Mouse (Mus musculus): ENCODE results near the gene Lysmd4. TPM values are rescaled to one million over a fixed set of nuclear protein-coding genes. Genes with fewer than 3 reads are reported as not detected.

The Lysmd4 gene
- polyA plus RNA-seq, 1 experiment from 2014 or later, result 12.2 TPM

DNA sequence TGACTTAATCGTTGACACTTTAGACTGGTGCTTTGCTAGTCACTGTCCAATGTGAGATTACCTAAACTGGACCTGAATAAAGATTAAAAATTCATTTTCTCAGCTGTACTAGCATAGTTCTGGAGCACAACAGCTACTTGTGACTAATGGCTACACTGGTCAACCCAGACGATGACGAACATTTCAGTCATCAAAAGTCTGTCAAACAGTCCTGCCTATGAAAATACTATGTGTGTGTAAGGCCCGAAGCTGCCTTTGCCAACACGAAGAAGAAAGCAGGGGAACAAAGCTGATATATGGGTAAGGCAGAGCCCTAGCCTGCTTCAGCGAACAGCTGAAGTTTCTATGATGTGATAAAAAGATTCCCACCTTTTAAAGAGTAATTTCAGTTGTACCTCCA lies 61.2 kb downstream of the Lysmd4 start:
- Histone ChIP-seq H3K4me3 (no peak overlapping the region), H3K27ac (replicated peaks) (no peak overlapping the region), H3K9ac (no peak overlapping the region), H3K36me3 (peaks cover 50% of the 10 kb centered on the region), H3K9me3 (no peaks in the 10 kb centered on the region), H3K27me3 (replicated peaks) (no peaks in the 10 kb centered on the region), H3K4me2 (no peak overlapping the region), H3K4me1 (peaks cover 25% of the 10 kb centered on the region)
- WGBS, result 90% methylated on average over 6 of the region's 6 CpGs
- no peak for ATAC-seq (ENCODE audit: extremely low read depth, insufficient number of reproducible peaks, low FRiP score, low TSS enrichment)

DNA sequence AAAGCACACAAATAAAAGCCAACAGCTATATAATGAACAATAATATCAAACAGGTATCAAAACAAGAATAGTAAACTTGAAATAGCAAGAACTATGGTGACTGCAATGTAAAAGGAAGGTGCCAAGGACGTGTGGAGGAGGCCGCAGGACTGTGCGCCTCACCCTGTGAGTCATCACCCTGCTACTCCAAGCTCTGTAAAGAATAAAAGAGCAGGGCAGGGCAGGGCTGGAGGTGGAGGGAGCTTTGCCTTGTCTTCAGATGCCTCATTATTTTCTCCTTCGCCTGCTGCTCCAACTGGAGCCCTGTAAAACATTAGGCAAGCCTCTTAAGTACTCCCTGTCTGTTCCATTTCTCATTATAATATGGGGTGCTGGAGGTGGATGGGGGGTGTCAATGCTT lies 65.1 kb downstream of the Lysmd4 start:
- no peak overlapping the region for H3K4me3 ChIP-seq
- H3K27ac ChIP-seq (replicated peaks), result 0 out of 2 replicates have a peak overlapping the region, but pooled peaks have one; percentile 28
- ATAC-seq (ENCODE audit: extremely low read depth, insufficient number of reproducible peaks, low FRiP score, low TSS enrichment), result no peak
- WGBS, result 70% methylated on average over 4 of the region's 4 CpGs
- H3K36me3 ChIP-seq, result peaks cover 42% of the 10 kb centered on the region
- H3K27me3 ChIP-seq (replicated peaks), result no peaks in the 10 kb centered on the region
- H3K4me1 ChIP-seq, result peaks cover 29% of the 10 kb centered on the region
- no peak overlapping the region for H3K4me2 ChIP-seq
- H3K9ac ChIP-seq, result no peak overlapping the region
- H3K9me3 ChIP-seq, result no peaks in the 10 kb centered on the region

DNA sequence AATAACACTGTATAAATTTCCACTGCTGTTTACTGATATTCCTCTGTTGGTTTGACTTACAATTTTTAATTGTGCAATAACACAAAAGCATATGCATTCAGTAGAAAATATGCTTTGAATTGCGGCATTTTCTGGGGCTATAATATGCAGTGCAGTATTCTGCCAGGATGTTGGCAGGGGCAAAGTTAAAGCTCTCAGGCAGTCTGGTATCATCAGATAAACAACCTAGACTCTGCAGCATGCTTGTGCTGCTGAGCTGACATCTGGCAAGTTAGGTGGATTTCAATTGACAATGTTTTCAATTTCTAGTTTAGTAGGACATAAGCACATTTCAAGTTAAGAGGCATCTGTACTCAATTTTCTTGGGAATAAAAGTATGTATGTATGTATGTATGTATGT lies 69.0 kb downstream of the Lysmd4 start:
- ATAC-seq (ENCODE audit: extremely low read depth, insufficient number of reproducible peaks, low FRiP score, low TSS enrichment), result no peak
- no peak overlapping the region for H3K27ac ChIP-seq (replicated peaks)
- no peak overlapping the region for H3K9ac ChIP-seq
- WGBS, result 84% methylated on average over 1 of the region's 1 CpGs
- no peaks in the 10 kb centered on the region for H3K27me3 ChIP-seq (replicated peaks)
- H3K4me3 ChIP-seq, result no peak overlapping the region
- peaks cover 21% of the 10 kb centered on the region for H3K4me1 ChIP-seq
- no peaks in the 10 kb centered on the region for H3K9me3 ChIP-seq
- no peak overlapping the region for H3K4me2 ChIP-seq
- H3K36me3 ChIP-seq, result peaks cover 35% of the 10 kb centered on the region

DNA sequence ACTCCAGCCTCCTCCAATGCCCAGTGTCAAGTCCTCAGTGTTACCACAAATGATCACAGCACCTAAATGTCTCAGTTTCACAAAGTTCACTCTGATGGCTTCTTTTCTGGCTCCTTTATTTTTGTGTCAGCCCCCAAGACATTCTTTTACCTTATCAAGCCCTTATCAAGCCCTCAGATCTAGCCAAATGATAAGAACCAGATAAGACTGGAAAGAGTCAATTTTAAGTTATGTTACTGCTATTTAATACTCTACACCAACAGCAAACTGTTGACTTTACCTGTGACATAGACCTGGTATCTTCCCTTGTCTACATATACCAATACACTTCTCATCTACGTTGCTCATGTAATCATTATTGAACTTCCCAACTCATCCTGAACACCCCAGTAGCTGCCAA lies 74.1 kb downstream of the Lysmd4 start:
- ATAC-seq (ENCODE audit: extremely low read depth, insufficient number of reproducible peaks, low FRiP score, low TSS enrichment), result no peak
- 88% methylated on average over 1 of the region's 1 CpGs for WGBS

DNA sequence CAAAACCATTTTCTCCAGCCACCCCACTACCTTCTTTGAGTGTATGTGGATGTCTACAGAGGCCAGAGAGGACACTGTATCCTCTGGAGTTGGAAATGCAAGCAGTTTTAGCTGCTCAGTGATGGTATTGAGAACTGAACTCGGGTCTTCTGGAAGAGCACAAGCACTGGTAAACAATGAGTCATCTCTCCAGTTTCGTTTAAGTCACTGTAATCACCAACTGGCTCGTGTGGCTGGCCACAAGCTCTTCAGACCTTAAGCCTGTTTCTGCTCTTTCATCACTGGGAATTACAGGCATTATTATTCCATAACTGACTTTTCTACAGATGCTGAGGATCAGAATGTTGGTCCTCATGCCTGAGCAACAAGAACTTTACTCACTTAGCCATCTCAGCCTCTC lies 82.6 kb downstream of the Lysmd4 start:
- Histone ChIP-seq H3K9ac (no peak overlapping the region), H3K36me3 (peaks cover 14% of the 10 kb centered on the region), H3K27me3 (replicated peaks) (no peaks in the 10 kb centered on the region), H3K9me3 (no peaks in the 10 kb centered on the region), H3K4me3 (no peak overlapping the region), H3K4me2 (no peak overlapping the region), H3K4me1 (no peaks in the 10 kb centered on the region), H3K27ac (replicated peaks) (no peak overlapping the region)
- no peak for ATAC-seq (ENCODE audit: extremely low read depth, insufficient number of reproducible peaks, low FRiP score, low TSS enrichment)
- 54% methylated on average over 3 of the region's 3 CpGs for WGBS

More for the DNA sequence above, 74.1 kb downstream of the Lysmd4 start:
- Histone ChIP-seq H3K4me1 (no peaks in the 10 kb centered on the region), H3K4me3 (no peak overlapping the region), H3K27me3 (replicated peaks) (no peaks in the 10 kb centered on the region), H3K27ac (replicated peaks) (no peak overlapping the region), H3K4me2 (no peak overlapping the region), H3K36me3 (peaks cover 10% of the 10 kb centered on the region), H3K9ac (no peak overlapping the region), H3K9me3 (no peaks in the 10 kb centered on the region)

DNA sequence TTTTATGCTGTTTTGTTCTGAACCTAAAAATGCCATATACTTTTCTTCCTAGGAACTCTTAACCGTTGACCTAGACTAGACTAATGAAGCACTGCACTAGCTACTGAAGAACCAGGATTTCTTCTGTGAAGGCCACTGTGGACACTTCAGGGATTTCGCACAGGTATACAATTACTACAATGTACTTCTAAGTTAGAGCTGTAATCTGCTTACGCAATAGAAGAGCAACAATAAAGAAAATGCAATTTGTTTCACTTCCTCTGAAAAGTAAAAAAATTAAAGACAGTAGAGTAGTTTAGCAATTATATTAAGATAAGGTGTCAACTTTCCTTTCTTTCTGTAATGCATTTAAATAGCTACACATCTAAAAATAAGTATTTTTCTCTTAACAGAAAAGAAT lies 84.7 kb downstream of the Lysmd4 start:
- 89% methylated on average over 3 of the region's 3 CpGs for WGBS
- Histone ChIP-seq H3K4me1 (no peaks in the 10 kb centered on the region; the same call in 1 of the 2 replicates), H3K4me2 (no peak overlapping the region), H3K4me3 (no peak overlapping the region), H3K9ac (no peak overlapping the region), H3K36me3 (peaks cover 27% of the 10 kb centered on the region), H3K27ac (replicated peaks) (no peak overlapping the region), H3K27me3 (replicated peaks) (no peaks in the 10 kb centered on the region), H3K9me3 (no peaks in the 10 kb centered on the region)
- no peak for ATAC-seq (ENCODE audit: extremely low read depth, insufficient number of reproducible peaks, low FRiP score, low TSS enrichment)

DNA sequence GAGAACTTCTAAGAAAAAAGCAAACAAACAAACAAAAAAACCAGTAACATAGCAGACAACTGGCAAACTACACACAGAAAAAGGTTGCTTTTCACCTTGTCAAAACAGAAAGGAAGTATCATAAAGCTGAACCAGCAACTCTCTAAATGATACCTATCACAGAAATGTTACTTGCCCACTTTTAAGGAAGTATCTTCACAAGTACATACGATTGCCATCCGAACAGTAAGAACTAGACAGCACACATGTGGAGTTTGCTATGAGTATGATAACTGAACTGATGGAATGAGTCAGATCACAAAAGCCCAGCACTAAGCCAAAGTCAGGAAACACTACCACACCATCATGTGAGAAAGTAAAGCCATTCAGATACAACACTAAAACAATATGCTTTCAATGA lies 85.8 kb downstream of the Lysmd4 start:
- H3K4me3 ChIP-seq, result no peak overlapping the region
- 82% methylated on average over 2 of the region's 2 CpGs for WGBS
- H3K4me2 ChIP-seq, result no peak overlapping the region
- no peaks in the 10 kb centered on the region for H3K27me3 ChIP-seq (replicated peaks)
- H3K9me3 ChIP-seq, result no peaks in the 10 kb centered on the region
- H3K27ac ChIP-seq (replicated peaks), result no peak overlapping the region
- H3K9ac ChIP-seq, result no peak overlapping the region
- no peak for ATAC-seq (ENCODE audit: extremely low read depth, insufficient number of reproducible peaks, low FRiP score, low TSS enrichment)
- no peaks in the 10 kb centered on the region; the same call in 1 of the 2 replicates for H3K4me1 ChIP-seq
- peaks cover 27% of the 10 kb centered on the region for H3K36me3 ChIP-seq

DNA sequence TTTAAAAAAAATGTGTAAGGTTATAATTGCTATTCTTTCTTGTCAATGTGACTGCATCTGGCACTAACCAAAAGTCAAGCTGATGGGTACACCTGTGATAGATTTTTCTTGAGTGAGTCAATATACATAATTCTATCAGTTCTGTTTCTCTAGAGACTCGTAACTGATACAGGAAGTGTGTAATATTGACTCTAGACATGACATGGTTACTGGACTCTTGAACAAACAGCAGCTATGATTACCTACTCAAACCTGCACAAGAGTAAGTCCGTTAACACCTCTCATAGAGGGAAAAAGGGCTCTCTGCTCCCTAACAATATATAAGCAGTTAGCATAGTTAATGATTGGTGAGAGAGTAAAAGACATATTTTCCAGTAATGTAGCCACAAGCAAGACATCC lies 87.8 kb downstream of the Lysmd4 start:
- H3K9ac ChIP-seq, result no peak overlapping the region

DNA sequence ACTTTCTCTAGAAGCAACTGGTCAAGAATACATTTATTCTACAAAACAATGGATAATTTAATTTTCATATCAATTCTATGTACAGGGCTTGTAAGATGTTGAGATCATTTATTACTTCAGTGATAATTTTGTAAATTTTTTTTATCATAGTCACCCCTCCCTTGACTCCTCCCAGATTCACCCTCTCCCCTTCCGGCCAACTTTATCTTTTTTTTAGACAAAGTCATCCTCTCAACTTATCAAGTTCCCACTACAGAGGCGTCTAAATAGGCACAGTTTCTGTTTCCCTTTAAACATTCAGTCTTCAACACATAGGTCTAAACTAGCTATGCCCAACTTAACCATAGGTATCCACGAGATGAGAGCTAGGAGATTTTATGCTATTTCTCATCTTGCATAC lies 90.9 kb downstream of the Lysmd4 start:
- ATAC-seq (ENCODE audit: extremely low read depth, insufficient number of reproducible peaks, low FRiP score, low TSS enrichment), result no peak
- Histone ChIP-seq H3K27me3 (replicated peaks) (no peaks in the 10 kb centered on the region), H3K36me3 (peaks cover 42% of the 10 kb centered on the region), H3K9me3 (no peaks in the 10 kb centered on the region), H3K4me3 (no peak overlapping the region), H3K27ac (replicated peaks) (no peak overlapping the region), H3K4me1 (peaks cover 11% of the 10 kb centered on the region; the same call in 1 of the 2 replicates), H3K9ac (no peak overlapping the region), H3K4me2 (no peak overlapping the region)
- 50% methylated on average over 3 of the region's 3 CpGs for WGBS

More for the DNA sequence above, 87.8 kb downstream of the Lysmd4 start:
- no peak overlapping the region for H3K4me2 ChIP-seq
- H3K27ac ChIP-seq (replicated peaks), result no peak overlapping the region
- H3K27me3 ChIP-seq (replicated peaks), result no peaks in the 10 kb centered on the region
- ATAC-seq (ENCODE audit: extremely low read depth, insufficient number of reproducible peaks, low FRiP score, low TSS enrichment), result no peak
- no peaks in the 10 kb centered on the region for H3K9me3 ChIP-seq
- no peak overlapping the region for H3K4me3 ChIP-seq
- 78% methylated on average over 2 of the region's 2 CpGs for WGBS
- peaks cover 35% of the 10 kb centered on the region for H3K36me3 ChIP-seq
- peaks cover 6% of the 10 kb centered on the region; the same call in 1 of the 2 replicates for H3K4me1 ChIP-seq

DNA sequence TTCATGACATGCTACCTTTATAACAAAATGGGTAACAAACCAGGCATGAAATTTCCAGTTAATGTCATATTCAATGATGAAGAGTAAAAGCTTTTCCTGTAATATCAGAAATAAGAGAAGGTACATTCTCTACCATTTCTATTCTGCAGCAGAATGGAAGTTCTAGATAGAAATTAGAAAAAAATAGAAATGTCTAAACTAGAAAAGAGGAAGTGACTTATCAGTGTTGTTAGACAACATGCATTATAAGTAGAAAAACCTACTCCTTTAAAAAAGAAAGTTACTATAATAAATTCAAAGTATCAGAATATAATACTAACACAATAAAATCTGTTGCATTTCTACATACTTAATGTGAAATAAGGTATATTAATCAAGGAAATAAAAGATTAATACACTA lies 96.4 kb downstream of the Lysmd4 start:
- H3K9me3 ChIP-seq, result no peaks in the 10 kb centered on the region
- no peaks in the 10 kb centered on the region for H3K27me3 ChIP-seq (replicated peaks)
- H3K4me3 ChIP-seq, result no peak overlapping the region
- H3K9ac ChIP-seq, result no peak overlapping the region
- H3K4me2 ChIP-seq, result no peak overlapping the region
- no peak overlapping the region for H3K27ac ChIP-seq (replicated peaks)
- H3K36me3 ChIP-seq, result peaks cover 23% of the 10 kb centered on the region
- H3K4me1 ChIP-seq, result peaks cover 17% of the 10 kb centered on the region
- ATAC-seq (ENCODE audit: extremely low read depth, insufficient number of reproducible peaks, low FRiP score, low TSS enrichment), result no peak

DNA sequence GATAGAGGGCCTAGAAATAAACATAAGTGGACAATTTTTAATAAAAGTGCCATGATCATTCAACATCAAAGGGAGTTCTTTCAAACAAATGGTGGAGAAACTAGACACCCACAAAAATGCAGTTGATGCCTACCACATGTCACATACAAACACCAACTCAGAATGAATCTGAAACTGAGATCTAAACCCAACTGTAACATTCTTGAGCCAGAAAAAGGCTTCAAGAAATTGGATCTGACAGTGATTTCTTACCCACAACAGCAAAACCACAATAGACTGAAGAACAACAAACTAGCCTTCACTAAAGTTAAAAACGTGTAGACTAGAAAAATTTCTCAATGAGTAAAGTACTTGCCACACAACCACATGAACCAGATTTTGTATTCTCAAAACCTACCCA lies 98.0 kb downstream of the Lysmd4 start:
- no peak overlapping the region for H3K27ac ChIP-seq (replicated peaks)
- H3K4me1 ChIP-seq, result peaks cover 16% of the 10 kb centered on the region
- H3K27me3 ChIP-seq (replicated peaks), result no peaks in the 10 kb centered on the region
- no peak overlapping the region for H3K4me3 ChIP-seq
- peaks cover 10% of the 10 kb centered on the region for H3K36me3 ChIP-seq
- no peak overlapping the region for H3K4me2 ChIP-seq
- no peak overlapping the region for H3K9ac ChIP-seq
- 68% methylated on average over 1 of the region's 1 CpGs for WGBS
- no peaks in the 10 kb centered on the region for H3K9me3 ChIP-seq
- no peak for ATAC-seq (ENCODE audit: extremely low read depth, insufficient number of reproducible peaks, low FRiP score, low TSS enrichment)

DNA sequence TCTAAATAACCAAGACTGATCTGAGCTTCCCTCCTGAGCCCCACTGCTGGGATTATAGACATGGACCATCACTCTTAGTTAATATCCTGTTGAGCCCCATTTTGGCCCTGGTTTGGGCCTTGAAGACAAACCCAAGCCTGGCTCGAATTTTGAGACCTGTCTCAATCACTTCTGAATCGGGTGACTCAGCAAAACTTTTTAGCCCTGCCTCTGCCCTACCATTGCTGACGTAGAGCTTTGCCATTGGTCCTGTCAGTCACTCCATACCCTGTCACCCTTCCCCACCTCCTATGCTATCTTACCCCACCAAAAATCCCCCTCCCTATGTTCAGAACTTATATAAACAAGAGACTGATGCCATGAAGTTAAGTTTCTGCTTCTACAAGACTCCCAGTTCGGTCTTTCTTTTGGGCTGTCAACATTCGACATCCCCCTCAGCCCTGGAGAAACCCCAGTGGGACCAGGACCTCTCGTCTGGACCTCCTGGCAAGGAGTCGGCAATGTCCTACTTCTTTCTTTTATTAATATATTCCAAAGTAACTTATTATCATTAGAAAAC lies 119.8 kb downstream of the Lysmd4 start:
- ATAC-seq (ENCODE audit: extremely low read depth, insufficient number of reproducible peaks, low FRiP score, low TSS enrichment), result no peak
- H3K36me3 ChIP-seq, result peaks cover 22% of the 10 kb centered on the region
- H3K27ac ChIP-seq (replicated peaks), result no peak overlapping the region
- no peak overlapping the region for H3K4me2 ChIP-seq
- peaks cover 3% of the 10 kb centered on the region; the same call in 1 of the 2 replicates for H3K9me3 ChIP-seq
- H3K4me3 ChIP-seq, result no peak overlapping the region
- H3K27me3 ChIP-seq (replicated peaks), result no peaks in the 10 kb centered on the region
- peaks cover 9% of the 10 kb centered on the region for H3K4me1 ChIP-seq
- 88% methylated on average over 7 of the region's 7 CpGs for WGBS
- no peak overlapping the region for H3K9ac ChIP-seq

All from heart, embryonic 13.5 days (tissue).